Mouse (Mus musculus) CH12.LX (cell line): ENCODE measurements around the gene Plekhb1. TPM values are rescaled to one million over a fixed set of nuclear protein-coding genes. Genes with fewer than 3 reads are reported as not detected.

Source experiments
- DNase-seq: peaks from one replicate; pipeline ENCODE4 v3.0.0-alpha.2; 2013; ENCODE audit errors: extremely low read depth
- H3K27ac ChIP-seq: 2 replicates; pipeline ENCODE4 v1.5.1; 2012; ENCODE audit warnings: low read depth, mild to moderate bottlenecking, control low read depth, moderate library complexity; ENCODE audit not compliant: insufficient read depth
- H3K27me3 ChIP-seq: replicated peaks from 2 replicates; pipeline ENCODE3; 2012; ENCODE audit warnings: inconsistent platforms
- H3K36me3 ChIP-seq, 2 experiments: replicated peaks in 1 of 2; 2 replicates each; pipeline versions ENCODE3 to v1.6.1; 2012; ENCODE audit warnings: inconsistent platforms in 1 of 2, low read length in 1 of 2, mild to moderate bottlenecking in 1 of 2, mixed read lengths in 1 of 2, moderate library complexity in 1 of 2; ENCODE audit not compliant: control insufficient read depth in 1 of 2, insufficient read depth in 1 of 2
- H3K4me1 ChIP-seq, 2 experiments: 2 replicates each; pipeline ENCODE4 v1.6.1; 2012; ENCODE audit warnings: inconsistent platforms in 1 of 2, moderate library complexity in 1 of 2; ENCODE audit not compliant: insufficient read depth in 2 of 2, control insufficient read depth in 1 of 2
- H3K4me2 ChIP-seq: 2 replicates; pipeline ENCODE4 v1.6.1; 2012; ENCODE audit warnings: low read depth, mild to moderate bottlenecking, control low read depth; ENCODE audit not compliant: poor library complexity, insufficient read depth, severe bottlenecking
- H3K4me3 ChIP-seq, 3 experiments: fragments of 150-350 bp in 1 of 3; sonication (generic) in 1 of 3; replicated peaks in 1 of 3; 2 replicates each; pipeline versions ENCODE3 to v1.5.1; 2011 to 2012; ENCODE audit warnings: low read depth in 2 of 3, low read length in 2 of 3, mild to moderate bottlenecking in 2 of 3, moderate library complexity in 2 of 3, control low read depth in 1 of 3, improper control_type of control experiment in 1 of 3, inconsistent platforms in 1 of 3, mixed read lengths in 1 of 3; ENCODE audit not compliant: poor library complexity in 1 of 3
- H3K79me2 ChIP-seq: replicated peaks from 2 replicates; pipeline ENCODE4 v1.6.1; 2012; ENCODE audit warnings: mild to moderate bottlenecking, moderate library complexity; ENCODE audit not compliant: control insufficient read depth, poor library complexity, insufficient read depth, severe bottlenecking; ENCODE audit errors: extremely low read depth
- H3K9ac ChIP-seq: 2 replicates; pipeline ENCODE4 v1.6.1; 2012; ENCODE audit warnings: low read depth, mild to moderate bottlenecking, control low read depth, moderate library complexity; ENCODE audit not compliant: insufficient read depth
- H3K9me3 ChIP-seq: replicated peaks from 2 replicates; pipeline ENCODE3; 2012; ENCODE audit warnings: low read length, inconsistent platforms, mixed read lengths
- CHD2 ChIP-seq: IDR thresholded peaks from 2 replicates; pipeline ENCODE4 v1.6.1; 2011; ENCODE audit warnings: low read length, improper control_type of control experiment
- CTCF ChIP-seq, 2 experiments: IDR thresholded peaks in 1 of 2; conservative IDR thresholded peaks in 1 of 2; 2 replicates each; pipeline ENCODE4 v1.5.1; 2011 to 2012; ENCODE audit warnings: low read depth in 2 of 2, low read length in 2 of 2, improper control_type of control experiment in 1 of 2, inconsistent platforms in 1 of 2, mild to moderate bottlenecking in 1 of 2, moderate library complexity in 1 of 2
- JUN ChIP-seq: IDR thresholded peaks from 2 replicates; pipeline ENCODE4 v1.6.1; 2011; ENCODE audit warnings: low read depth, mild to moderate bottlenecking, low read length, improper control_type of control experiment, moderate library complexity; ENCODE audit not compliant: insufficient read depth
- KAT2A ChIP-seq: IDR thresholded peaks from 2 replicates; pipeline ENCODE4 v1.6.1; 2012; ENCODE audit warnings: low read length, improper control_type of control experiment, inconsistent platforms; ENCODE audit not compliant: insufficient replicate concordance
- MAFK ChIP-seq: IDR thresholded peaks from 2 replicates; pipeline ENCODE4 v1.6.1; 2011; ENCODE audit warnings: low read length, improper control_type of control experiment; ENCODE audit not compliant: insufficient replicate concordance
- MEF2A ChIP-seq: IDR thresholded peaks from 2 replicates; pipeline ENCODE4 v1.6.1; 2014; ENCODE audit warnings: low read depth, mild to moderate bottlenecking, inconsistent platforms, low read length, improper control_type of control experiment, borderline replicate concordance
- MXI1 ChIP-seq: IDR thresholded peaks from 2 replicates; pipeline ENCODE4 v1.6.1; 2011; ENCODE audit warnings: mild to moderate bottlenecking, low read depth, low read length, improper control_type of control experiment
- POLR2AphosphoS2 ChIP-seq: IDR thresholded peaks from 2 replicates; pipeline ENCODE4 v1.6.1; 2011; ENCODE audit warnings: low read depth, low read length, improper control_type of control experiment
- RCOR1 ChIP-seq: conservative IDR thresholded peaks from 2 replicates; pipeline ENCODE4 v1.6.1; 2012; ENCODE audit warnings: low read depth, mild to moderate bottlenecking, inconsistent platforms, low read length, improper control_type of control experiment
- TBP ChIP-seq: conservative IDR thresholded peaks from 2 replicates; pipeline ENCODE4 v1.6.1; 2011; ENCODE audit warnings: low read depth, low read length, improper control_type of control experiment
- TCF12 ChIP-seq: IDR thresholded peaks from 2 replicates; pipeline ENCODE4 v1.6.1; 2014; ENCODE audit warnings: low read depth, mild to moderate bottlenecking, inconsistent platforms, low read length, improper control_type of control experiment
- UBTF ChIP-seq: IDR thresholded peaks from 2 replicates; pipeline ENCODE4 v1.6.1; 2012; ENCODE audit warnings: low read depth, mild to moderate bottlenecking, inconsistent platforms, low read length, improper control_type of control experiment, moderate library complexity
- ZC3H11A ChIP-seq: IDR thresholded peaks from 2 replicates; pipeline ENCODE4 v1.6.1; 2012; ENCODE audit warnings: low read depth, mild to moderate bottlenecking, inconsistent platforms, low read length, improper control_type of control experiment
- dilution Hi-C: fragments of 300-500 bp; cut with MboI; formaldehyde crosslinking; loops from 2 replicates; pipeline ENCODE4 v1.14.3; 2020; ENCODE audit warnings: low sequenced_read_pairs; ENCODE audit not compliant: extremely low pct_unique_long_range_greater_than_20kb, extremely low pct_ligation_motif_present
- in situ Hi-C: fragments of 300-500 bp; cut with MboI; formaldehyde crosslinking; loops from 3 replicates; pipeline ENCODE4 v1.14.3; 2019; ENCODE audit warnings: low sequenced_read_pairs, low pct_ligation_motif_present, low pct_unique_long_range_greater_than_20kb, mixed read lengths
- polyA plus RNA-seq: library from polyadenylated mRNA; unstranded; fragments of >175 nt; gene quantifications from 2 replicates; pipeline ENCODE4 v1.2.1, GENCODE M21; 2012; ENCODE audit warnings: low read depth; ENCODE audit not compliant: insufficient read length
- total RNA-seq, 2 experiments: library from RNA; depleted of rRNA; stranded (reverse); fragments of 300-350 nt in 1 of 2; fragments of >200 nt in 1 of 2; gene quantifications; 2 replicates each; pipeline ENCODE4 v1.2.3; 2012 to 2014

The Plekhb1 gene
- total RNA-seq (2012; rRNA removed) (0.04 and 0.08 TPM in 2 replicates), total RNA-seq (2014; rRNA removed) (not detected in 2 replicates), polyA plus RNA-seq (not detected in 2 replicates)

DNA sequence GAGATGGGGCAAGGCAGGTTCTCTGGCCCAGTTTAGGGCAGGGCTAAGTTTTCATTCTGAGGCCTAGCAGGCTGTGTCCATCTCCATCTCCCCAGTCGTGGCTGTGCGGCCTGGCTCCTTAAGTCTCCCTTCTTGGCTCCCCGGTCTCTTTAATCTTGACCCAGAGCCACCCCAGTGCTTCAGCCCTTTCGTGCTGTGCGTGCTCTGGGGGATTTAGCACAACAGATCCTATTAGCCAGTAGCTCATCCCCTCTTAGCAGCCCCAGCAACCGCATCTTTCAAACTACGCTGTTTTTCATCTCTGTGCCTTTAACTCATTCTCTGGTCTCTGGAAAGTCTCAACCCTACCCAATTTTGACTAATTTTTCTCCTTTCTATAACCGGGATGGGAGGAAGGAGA is at the start of gene Plekhb1:
Gene Plekhb1, minus strand, starts transcription at position 184 of the 400 bp plus-strand sequence.
- Histone ChIP-seq H3K79me2 (no peaks in the 10 kb centered on the region), H3K9me3 (no peaks in the 10 kb centered on the region), H3K4me3 (no peak within 1 kb of the TSS), H3K4me2 (peak within 1 kb of the TSS; percentile 69), H3K36me3 (no peaks in the 10 kb centered on the region), H3K27me3 (peaks cover 45% of the 10 kb centered on the region), H3K4me1 (peaks cover 14 to 32% of the 10 kb centered on the region in 2 experiments), H3K9ac (no peak within 1 kb of the TSS), H3K27ac (no peak within 1 kb of the TSS)
- dilution Hi-C loops (no loop called here), in situ Hi-C loops (no loop called here)
- no peak for DNase-seq
- TF ChIP-seq KAT2A (no peak), MEF2A (no peak), CHD2 (no peak), TCF12 (no peak), TBP (no peak)
- TF ChIP-seq, all 38 proteins: peak for 0

DNA sequence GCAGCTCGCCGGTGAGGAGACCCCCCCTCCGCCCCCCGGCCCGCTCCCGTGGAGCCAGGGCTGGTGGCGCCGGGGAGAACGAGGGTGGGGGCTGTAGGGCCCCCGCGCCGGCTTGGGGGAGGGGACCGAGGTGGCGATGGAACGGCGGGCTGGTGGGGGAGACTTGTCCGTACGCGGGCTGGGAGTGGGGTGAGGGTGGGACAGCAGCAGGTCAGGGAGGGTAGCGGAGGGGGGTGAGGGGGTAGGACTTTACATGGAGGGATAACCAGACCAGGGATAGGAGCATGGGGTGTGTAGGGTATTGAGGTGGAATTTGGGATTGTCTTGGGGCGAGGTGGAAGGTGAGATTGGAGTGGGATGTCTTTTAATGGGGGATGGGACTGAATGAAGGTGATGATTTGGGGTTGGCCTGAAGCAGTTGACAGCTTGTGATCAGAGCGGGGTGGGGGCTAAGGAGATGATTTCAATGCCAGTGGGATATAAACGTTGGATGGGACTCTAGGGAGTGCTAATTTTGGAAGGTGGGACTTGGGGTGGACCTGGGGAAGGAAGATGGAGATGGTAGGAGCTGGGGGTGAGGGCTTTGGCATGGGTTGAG is 44.8 kb upstream of the Plekhb1 start:
- Histone ChIP-seq H3K9ac (peak overlapping the region; percentile 90), H3K4me3 (peak overlapping the region; percentile 75 to 95 (median 85)), H3K4me1 (peaks cover 2 to 18% of the 10 kb centered on the region in 2 experiments; a peak in 3 of 4 replicates), H3K36me3 (no peaks in the 10 kb centered on the region), H3K4me2 (peak overlapping the region; percentile 95)
- dilution Hi-C loops (no loop called here), in situ Hi-C loops (no loop called here)
- no peak for DNase-seq
- TF ChIP-seq ZC3H11A = no peak
- TF ChIP-seq CTCF (conservative IDR thresholded peaks at IDR 0.05 in 1 of 2, IDR thresholded peaks at IDR 0.05 in 1 of 2; ENCODE audit: low read depth in 2 of 2, low read length in 2 of 2) = no peak
- no peak for TF ChIP-seq RCOR1
- TF ChIP-seq CHD2 = 0 out of 2 replicates have a peak, but pooled peaks have one; percentile 3
- TF ChIP-seq TBP = no peak
- no peak for TF ChIP-seq MXI1
- no peak for TF ChIP-seq POLR2AphosphoS2
- TF ChIP-seq UBTF = 0 out of 2 replicates have a peak, but pooled peaks have one; percentile 18
- TF ChIP-seq MEF2A = no peak
- TF ChIP-seq MAFK = no peak
- no peak for TF ChIP-seq JUN
- TF ChIP-seq, all 38 proteins: peak for 2
- Histone ChIP-seq H3K27ac (peak overlapping the region; percentile 53; the same call in 1 of the 2 replicates), H3K79me2 (peaks cover 8% of the 10 kb centered on the region), H3K9me3 (no peaks in the 10 kb centered on the region), H3K27me3 (no peaks in the 10 kb centered on the region)
